Mouse (Mus musculus): ENCODE measurements around the gene Psma7. TPM values are rescaled to one million over a fixed set of nuclear protein-coding genes. Genes with fewer than 3 reads are reported as not detected.

The Psma7 gene
- polyA plus RNA-seq, 1 experiment from 2014 or later = 558 TPM

- Histone ChIP-seq H3K4me3 (replicated peaks) (no peak overlapping the region), H3K9ac (no peak overlapping the region)
- WGBS = 63% methylated on average over 1 of the region's 1 CpGs
Measured at GRCm38 (mm10) chr2:179989098-179989497, 53.1 kb downstream of the Psma7 start.

DNA sequence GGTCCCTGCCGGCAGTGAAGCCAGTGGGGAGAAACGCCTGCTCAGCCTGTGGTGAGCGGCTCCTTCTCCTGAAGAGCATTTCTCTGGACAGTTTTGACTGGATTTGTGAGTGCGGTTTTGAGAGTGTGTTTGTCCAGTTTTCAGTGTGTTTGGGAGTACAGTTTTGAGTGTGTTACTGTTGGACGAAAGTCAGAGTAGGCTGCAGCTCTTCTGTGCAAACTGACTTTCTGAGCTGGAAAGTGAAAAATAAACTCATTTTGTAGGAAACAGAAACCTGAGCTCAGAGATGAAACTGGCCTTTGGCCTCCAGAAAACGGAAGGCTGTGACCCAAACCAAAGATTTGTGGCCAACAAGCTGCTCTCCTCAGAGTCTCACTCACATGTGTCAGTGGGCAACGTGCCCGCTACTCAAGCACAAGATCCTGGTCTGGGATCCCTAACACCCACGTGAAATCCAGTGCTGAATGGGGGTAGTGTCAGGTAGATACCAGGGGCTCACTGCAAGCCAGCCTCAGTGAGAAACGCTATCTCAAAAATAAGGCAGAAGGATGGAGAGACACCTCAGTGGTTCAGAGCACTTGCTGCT is 55.7 kb downstream of the Psma7 start:
- Histone ChIP-seq H3K4me3 (replicated peaks) (no peak overlapping the region), H3K27ac (no peak overlapping the region), H3K27me3 (replicated peaks) (no peaks in the 10 kb centered on the region), H3K4me1 (no peaks in the 10 kb centered on the region), H3K9me3 (no peaks in the 10 kb centered on the region), H3K36me3 (no peaks in the 10 kb centered on the region), H3K4me2 (no peak overlapping the region), H3K9ac (no peak overlapping the region)
- ATAC-seq (ENCODE audit: insufficient read depth, low FRiP score, low read depth) = no peak
- WGBS = 70% methylated on average over 10 of the region's 10 CpGs

More at GRCm38 (mm10) chr2:179989098-179989497, 53.1 kb downstream of the Psma7 start:
- ATAC-seq (ENCODE audit: insufficient read depth, low FRiP score, low read depth) = no peak
- Histone ChIP-seq H3K27ac (no peak overlapping the region), H3K36me3 (no peaks in the 10 kb centered on the region), H3K4me1 (no peaks in the 10 kb centered on the region), H3K27me3 (replicated peaks) (no peaks in the 10 kb centered on the region), H3K4me2 (no peak overlapping the region), H3K9me3 (no peaks in the 10 kb centered on the region)

Other genes with a start within 250 kb of the Psma7 start
- 3.6 and 3.7 TPM in 2 replicates for gene Taf4, start 65.8 kb downstream of the Psma7 start, polyA plus RNA-seq (2015; fragmentation: Nextera tagmentation; extraction: Ambion mirVana)
- gene Lsm14b, start 17.4 kb downstream of the Psma7 start, polyA plus RNA-seq (2015; fragmentation: Nextera tagmentation; extraction: Ambion mirVana) = 6.0 and 8.1 TPM in 2 replicates
- gene Ss18l1, start 76 bp upstream of the Psma7 start, polyA plus RNA-seq (2015; fragmentation: Nextera tagmentation; extraction: Ambion mirVana) = 4.1 and 4.4 TPM in 2 replicates
- 25.2 and 25.9 TPM in 2 replicates for gene Mtg2, start 28.2 kb upstream of the Psma7 start, polyA plus RNA-seq (2015; fragmentation: Nextera tagmentation; extraction: Ambion mirVana)
- gene Hrh3, start 62.1 kb upstream of the Psma7 start, polyA plus RNA-seq (2015; fragmentation: Nextera tagmentation; extraction: Ambion mirVana) = 0.08 and 0.18 TPM in 2 replicates
- gene Osbpl2, start 76.9 kb upstream of the Psma7 start, polyA plus RNA-seq (2015; fragmentation: Nextera tagmentation; extraction: Ambion mirVana) = 34.2 and 37.3 TPM in 2 replicates
- 141 and 172 TPM in 2 replicates for gene Adrm1, start 129.1 kb upstream of the Psma7 start, polyA plus RNA-seq (2015; fragmentation: Nextera tagmentation; extraction: Ambion mirVana)
- gene Lama5, start 183.4 kb upstream of the Psma7 start, polyA plus RNA-seq (2015; fragmentation: Nextera tagmentation; extraction: Ambion mirVana) = 45.6 and 47.5 TPM in 2 replicates
- 516 and 531 TPM in 2 replicates for gene Rps21, start 214.9 kb upstream of the Psma7 start, polyA plus RNA-seq (2015; fragmentation: Nextera tagmentation; extraction: Ambion mirVana)
- 14.5 and 15.2 TPM in 2 replicates for gene Cables2, start 231.1 kb upstream of the Psma7 start, polyA plus RNA-seq (2015; fragmentation: Nextera tagmentation; extraction: Ambion mirVana)
- gene Rbbp8nl, start 247.4 kb upstream of the Psma7 start, polyA plus RNA-seq (2015; fragmentation: Nextera tagmentation; extraction: Ambion mirVana) = 3.1 and 3.4 TPM in 2 replicates

All from stomach, embryonic 15.5 days (tissue).